Mouse (Mus musculus) mesoderm, embryonic 11.5 days (tissue): ENCODE measurements around the gene Numa1.
A peak's percentile ranks its signal among the peaks of the same experiment; 100 is the strongest.
"Not testable (repeated sequence)": the region's sequence is repeated elsewhere in the genome, so short reads cannot be mapped to it uniquely, and the experiment has no call there.

Experiments
- DNase-seq: peaks from one replicate; pipeline ENCODE4 v3.0.0-alpha.2; 2012; ENCODE audit warnings: low read depth, low spot score

Gene Numa1

DNA sequence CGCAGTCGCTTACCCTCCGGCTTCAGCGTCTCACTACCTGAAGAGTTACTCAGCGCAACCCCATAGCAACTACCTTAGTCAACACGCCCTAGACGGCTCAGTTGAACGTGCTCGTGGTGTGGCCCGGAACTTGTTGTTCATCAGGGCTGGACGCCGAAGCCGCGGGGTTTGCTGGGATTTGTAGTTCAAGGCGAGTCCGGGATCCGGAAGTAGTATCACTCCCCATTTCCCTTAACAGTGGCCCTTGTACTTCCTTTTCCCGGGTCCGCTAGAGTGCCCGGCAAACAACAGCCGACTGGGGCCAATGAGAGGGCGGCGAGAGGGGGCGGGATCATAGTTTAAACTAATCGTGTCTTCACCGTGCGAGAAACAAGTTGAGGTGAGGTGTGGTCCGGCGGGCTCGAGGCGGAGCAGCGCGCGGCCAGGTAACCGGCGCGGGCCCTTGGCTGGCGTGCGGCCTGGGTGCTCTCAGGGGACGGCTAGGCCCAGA lies at the start of gene Numa1, which contains the start of gene Lrrc51:
Gene Numa1, plus strand, starts transcription at position 361 of the 490 bp plus-strand sequence.
Gene Lrrc51, minus strand, starts transcription at position 145 of the 490 bp plus-strand sequence.
- DNase-seq: peak; percentile 96

DNA sequence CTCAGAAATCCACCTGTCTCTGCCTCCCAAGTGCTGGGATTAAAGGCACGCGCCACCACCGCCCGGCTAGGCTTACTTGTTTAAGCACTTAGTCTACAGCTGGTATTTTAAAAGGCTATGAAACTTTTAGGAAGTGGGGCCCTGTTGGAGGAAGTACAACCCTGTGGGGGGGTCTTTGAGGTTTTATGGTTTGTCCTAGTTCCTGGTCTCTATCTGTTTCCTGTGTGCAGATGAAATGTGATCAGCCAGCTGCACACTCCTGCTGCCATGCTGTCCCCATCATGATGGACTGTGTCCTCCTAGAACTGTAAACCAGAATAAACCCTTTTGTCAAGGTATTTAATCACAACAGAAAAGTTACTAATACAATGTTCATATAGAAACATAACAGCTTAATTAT lies 49.8 kb upstream of the Numa1 start:
- no peak for DNase-seq

DNA sequence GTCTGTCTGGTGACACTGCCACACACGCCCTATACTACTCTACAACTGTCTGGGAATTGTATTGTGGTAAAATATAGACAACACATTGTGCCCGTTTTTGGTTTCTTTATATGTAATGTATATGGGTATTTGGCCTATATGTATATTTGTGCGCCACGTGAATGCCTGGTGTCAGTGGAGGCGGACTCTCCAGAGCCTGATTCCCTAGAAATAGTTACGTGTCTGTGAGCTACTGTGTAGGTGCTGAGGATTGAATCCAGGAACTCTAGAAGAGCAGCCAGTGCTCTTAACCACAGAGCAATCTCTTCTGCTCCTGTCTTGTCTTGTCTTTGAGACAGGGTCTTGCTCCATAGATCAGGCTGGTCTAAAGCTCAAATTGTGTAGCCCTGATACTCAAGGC lies 47.6 kb upstream of the Numa1 start:
- no peak for DNase-seq

DNA sequence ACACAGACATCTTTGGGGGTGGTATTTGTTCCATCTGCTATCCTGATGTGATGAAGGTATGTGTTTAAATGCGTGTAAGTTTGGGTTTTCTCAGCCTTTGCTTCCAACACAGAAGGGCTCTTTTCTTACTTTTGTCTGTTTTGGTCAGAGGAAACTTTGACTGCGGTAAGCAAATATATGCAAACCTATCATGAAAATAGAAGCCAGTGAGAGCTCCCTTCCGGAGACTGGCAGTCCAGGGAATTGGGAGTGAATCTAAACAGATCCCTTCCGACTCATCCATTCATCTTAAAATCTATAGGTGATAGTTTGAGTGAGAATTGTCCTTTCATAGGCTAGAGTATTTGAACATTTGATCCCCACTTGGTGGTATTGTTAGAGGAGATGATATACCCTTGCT lies 45.5 kb upstream of the Numa1 start:
- no peak for DNase-seq

GRCm38 (mm10) chr7:101895695-101896094 lies 38.2 kb upstream of the Numa1 start:
- DNase-seq: no peak

DNA sequence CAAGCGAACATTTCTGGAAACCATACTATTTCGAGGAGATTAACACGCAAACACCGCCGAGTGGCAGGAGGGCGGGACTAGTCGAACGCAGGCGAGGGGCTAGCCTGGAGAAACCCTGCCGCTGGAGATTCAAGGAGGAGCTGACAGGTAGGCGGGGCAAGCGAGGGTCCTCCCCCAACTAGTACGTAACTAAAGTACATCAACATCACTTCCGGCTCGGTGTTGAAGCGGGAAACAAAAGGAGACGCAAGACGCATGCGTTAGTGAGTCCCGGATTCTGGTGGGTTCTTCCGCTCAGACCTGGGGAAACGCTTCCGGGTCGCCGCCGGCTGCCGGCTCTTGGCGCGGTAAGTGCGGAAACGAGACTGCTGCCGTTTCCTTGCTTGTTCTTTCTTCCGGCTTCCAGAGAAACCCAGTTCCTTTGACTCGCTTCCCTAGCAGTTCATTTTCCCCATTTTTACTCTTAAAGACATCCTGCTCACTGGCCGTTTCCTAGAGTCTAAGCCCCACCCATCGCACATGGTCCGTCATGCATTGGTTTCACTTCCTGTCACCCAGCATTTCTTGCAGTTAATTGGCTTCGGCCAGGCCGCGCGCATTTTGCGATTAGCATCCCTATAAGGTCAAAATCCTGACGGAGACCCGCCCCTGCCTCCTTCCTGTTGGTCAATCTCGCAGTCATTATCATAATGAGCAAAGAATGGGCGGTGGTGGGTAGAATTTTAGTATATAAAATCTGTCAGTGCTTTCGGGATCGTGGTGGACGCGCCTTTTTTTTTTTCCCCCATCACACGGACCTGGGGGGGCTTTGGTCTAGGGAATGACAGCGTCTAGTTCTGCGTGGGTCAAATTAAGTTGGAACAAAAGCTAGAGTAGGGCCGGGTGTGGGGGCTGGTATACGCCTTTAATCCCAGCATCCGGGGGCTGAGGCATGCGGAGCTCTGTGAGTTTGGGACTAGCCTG lies 37.5 kb upstream of the Numa1 start:
- peak; percentile 98 for DNase-seq

DNA sequence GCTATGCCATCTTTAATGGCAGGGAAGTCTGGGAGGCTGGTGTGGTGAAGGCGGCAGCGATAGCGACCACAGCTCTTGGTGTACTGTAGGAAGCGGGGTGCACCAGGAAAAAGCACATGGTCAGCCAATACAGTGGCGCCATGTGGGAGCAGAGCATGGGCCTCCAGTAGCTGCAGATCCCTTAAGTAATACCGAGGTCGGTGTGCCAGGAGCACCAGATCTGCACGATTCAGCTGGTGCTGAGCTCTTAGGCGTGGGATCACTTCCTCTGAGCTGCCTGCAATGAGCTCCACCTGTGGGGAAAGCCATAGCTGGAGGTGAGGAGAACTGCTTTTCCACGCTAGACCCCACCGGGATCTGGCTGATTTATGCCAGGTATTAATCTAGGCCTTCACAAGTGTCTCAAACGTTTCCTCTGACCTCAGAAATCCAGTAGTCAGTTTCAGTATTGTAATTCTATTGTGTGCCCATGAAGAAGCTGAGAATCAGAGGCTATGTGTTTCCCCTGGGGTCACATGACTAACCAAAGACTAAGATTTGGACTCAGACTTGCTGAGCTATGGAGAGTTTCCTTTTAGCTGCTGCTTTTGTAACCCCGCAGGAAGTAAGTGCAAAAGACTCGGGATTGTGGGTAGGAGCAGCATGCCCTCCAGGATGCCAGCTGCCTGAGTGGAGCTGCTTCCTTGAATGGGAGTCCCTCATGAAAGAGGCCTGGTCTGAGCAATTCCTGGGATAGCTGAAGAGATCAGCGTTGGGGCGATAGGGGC lies 33.4 kb upstream of the Numa1 start:
- DNase-seq: no peak

GRCm38 (mm10) chr7:101901969-101902368 lies 31.9 kb upstream of the Numa1 start:
- DNase-seq: no peak

GRCm38 (mm10) chr7:101902846-101903245 lies 31.1 kb upstream of the Numa1 start:
- no peak for DNase-seq

DNA sequence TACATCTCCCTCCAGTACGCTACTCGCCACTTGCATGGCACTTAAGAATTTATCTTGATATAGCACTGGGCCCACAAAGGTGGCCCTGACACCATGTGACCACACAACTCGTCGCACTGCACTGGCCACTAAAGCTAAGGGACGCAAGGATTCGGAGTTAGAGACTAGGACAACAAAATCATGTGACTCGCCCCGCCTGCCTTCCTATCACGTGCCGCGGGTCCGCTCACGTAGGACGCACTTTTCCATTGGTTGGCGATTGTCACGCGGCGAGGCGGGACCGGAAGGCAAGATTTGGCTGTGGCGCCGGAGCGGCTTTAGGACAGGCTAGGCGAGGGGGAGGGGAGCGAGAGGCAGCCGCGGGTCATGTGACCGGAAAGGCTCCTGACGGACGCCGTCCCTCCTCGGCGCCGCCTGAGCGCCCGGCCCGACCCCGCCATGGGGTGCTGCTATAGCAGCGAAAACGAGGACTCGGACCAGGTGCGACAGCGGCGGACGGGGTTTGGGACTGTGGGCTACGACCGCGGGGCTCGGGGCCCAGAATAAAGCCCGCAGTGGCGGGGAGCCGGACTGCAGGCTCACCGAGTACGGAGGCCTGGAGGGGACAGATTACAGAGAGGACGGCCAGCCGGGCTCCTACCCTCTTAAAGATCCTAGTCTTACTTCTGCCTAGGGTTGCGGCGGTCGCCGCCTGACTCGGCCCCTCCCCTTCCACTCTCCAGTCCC lies 28.2 kb upstream of the Numa1 start, which contains the start of gene Lamtor1:
Gene Lamtor1, plus strand, starts transcription at position 344 of the 726 bp plus-strand sequence.
- DNase-seq: peak; percentile 99

GRCm38 (mm10) chr7:101906287-101906681 lies 27.6 kb upstream of the Numa1 start, which contains the start of gene Tomt:
Tomt (minus strand) TSS chr7:101906359.
- no peak for DNase-seq

GRCm38 (mm10) chr7:101906696-101907095 lies 27.2 kb upstream of the Numa1 start:
- DNase-seq: no peak

DNA sequence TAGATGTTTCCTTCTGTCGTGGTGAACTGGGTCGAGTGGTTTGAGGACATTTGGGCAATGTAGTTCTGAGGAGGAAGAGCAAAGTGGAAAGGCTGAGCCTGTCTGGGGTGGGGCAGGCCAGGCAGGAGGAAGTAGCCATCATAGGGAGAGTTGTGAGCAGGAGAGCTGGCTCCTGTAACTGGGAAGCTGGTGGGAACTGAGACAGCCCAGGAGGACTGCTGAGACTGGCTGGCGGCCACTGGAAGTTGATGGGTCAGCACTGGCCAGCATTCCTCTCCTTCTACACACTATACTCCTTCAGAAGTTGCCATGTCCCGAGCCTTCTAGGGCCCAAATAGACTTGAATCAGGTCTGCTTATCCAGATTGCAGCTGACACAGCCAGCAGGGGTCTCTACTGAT lies 25.5 kb upstream of the Numa1 start:
- DNase-seq: no peak

- DNase-seq: no peak
Measured at GRCm38 (mm10) chr7:101910138-101910537, 23.8 kb upstream of the Numa1 start.

DNA sequence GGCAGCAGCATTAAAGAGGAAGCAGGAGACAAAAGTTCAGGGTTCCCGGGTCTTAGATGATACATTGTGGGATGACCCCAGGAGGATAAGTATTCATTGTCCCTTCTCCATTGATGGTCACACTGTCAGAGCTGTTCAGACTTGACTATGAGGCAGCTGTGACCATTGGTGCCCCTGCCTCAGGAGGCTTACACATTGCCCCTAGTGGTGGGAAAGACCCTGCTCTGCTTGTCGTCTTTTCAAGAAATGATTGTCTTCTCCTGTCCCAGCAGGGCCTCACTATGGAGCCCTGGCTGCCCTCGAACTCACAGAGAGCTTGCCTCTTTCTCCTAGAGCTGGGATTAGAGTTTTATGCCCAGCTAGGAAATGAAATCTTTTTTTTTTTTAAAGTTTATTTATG lies 21.9 kb upstream of the Numa1 start:
- peak; percentile 22 for DNase-seq

- DNase-seq: peak; percentile 66
Measured at GRCm38 (mm10) chr7:101918071-101918470, 15.8 kb upstream of the Numa1 start.

DNA sequence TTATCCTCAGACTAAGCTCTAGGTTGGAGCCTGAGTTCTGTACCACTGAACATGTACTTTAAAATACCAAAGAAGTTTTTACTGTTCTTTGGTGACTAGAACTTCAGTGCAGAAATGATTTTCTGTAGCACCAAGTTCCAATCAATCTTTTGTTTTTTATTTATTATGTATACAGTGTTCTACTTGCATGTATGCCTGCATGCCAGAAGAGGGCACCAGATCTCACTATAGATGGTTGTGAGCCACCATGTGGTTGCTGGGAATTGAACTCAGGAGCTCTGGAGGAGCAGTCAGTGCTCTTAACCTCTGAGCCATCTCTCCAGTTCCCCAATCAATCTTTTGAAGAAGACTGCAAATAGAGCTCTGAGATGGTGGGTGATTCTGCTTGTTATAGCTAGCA lies 8.0 kb upstream of the Numa1 start:
- not testable (repeated sequence) for DNase-seq

- no peak for DNase-seq
Measured at GRCm38 (mm10) chr7:101928093-101928492, 5.8 kb upstream of the Numa1 start.

DNA sequence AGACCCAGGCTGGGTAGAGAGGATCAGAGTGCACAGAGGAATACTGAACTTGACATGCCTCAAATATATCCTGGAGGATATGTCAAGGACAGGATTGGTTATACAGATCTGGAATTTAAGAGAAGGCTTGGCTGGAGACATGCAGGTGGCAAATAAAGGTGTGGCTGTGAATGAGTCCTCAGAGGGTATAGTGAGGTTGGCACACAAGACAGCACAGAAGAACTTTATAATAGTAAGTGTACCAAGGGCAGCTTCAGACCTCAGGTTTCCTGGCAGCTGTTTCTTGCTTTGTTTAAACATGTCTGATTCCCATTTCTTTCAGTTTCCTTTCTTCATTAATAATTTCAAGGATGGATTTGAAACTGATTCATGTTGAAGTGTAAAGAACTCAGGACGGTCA lies 1.4 kb upstream of the Numa1 start:
- no peak for DNase-seq

- DNase-seq: peak; percentile 37
Measured at GRCm38 (mm10) chr7:101933300-101933699, 611 bp upstream of the Numa1 start.

DNA sequence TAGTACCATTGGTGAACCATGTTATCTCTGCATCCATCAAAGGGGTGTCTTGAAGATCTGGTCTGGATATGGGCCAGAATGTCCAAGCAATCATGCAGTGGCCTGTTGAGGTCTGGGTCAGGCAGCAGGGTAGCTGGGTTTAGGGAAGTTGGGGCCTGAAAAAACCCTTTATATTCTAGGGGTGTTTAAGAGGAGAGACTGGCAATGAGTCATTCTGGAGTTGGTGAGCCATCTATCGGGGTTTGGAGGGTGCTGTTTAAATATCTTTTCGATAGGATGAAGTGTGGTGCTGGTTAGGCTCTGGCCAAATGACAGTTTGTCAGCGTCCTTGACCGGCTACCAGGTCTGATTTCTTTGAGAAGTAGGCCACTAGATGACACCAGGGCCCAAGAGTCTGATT lies 2.0 kb downstream of the Numa1 start:
- no peak for DNase-seq
